Mouse (Mus musculus) midbrain, postnatal 0 days (tissue): ENCODE measurements around the gene Gstt4. TPM values are rescaled to one million over a fixed set of nuclear protein-coding genes. Genes with fewer than 3 reads are reported as not detected.
"Not testable (repeated sequence)": the region's sequence is repeated elsewhere in the genome, so short reads cannot be mapped to it uniquely, and the experiment has no call there.

Source experiments
- ATAC-seq: fragments of 200-750 bp; cut with Nextera tagmentation; 2 replicates; pipeline ENCODE4 v1.8.0; 2017; ENCODE audit warnings: moderate number of reproducible peaks, mild to moderate bottlenecking, moderate TSS enrichment, moderate library complexity; ENCODE audit not compliant: low FRiP score
- DNase-seq: peaks from one replicate; pipeline ENCODE4 v3.0.0-alpha.2; 2015; ENCODE audit warnings: low spot score
- H3K27ac ChIP-seq: fragments of 300-500 bp; sonication (generic); 2 replicates; pipeline ENCODE4 v1.5.1; 2014; ENCODE audit warnings: low read depth, mild to moderate bottlenecking, low read length, mixed read lengths
- H3K27me3 ChIP-seq: fragments of 300-500 bp; sonication (generic); 2 replicates; pipeline ENCODE4 v1.6.1; 2014; ENCODE audit warnings: low read length, control low read depth, mixed read lengths; ENCODE audit not compliant: insufficient read depth
- H3K36me3 ChIP-seq: fragments of 300-500 bp; sonication (generic); 2 replicates; pipeline ENCODE4 v1.6.1; 2014; ENCODE audit warnings: low read length, control low read depth, mixed read lengths; ENCODE audit not compliant: insufficient read depth
- H3K4me1 ChIP-seq: fragments of 300-500 bp; sonication (generic); 2 replicates; pipeline ENCODE4 v1.6.1; 2014; ENCODE audit warnings: mild to moderate bottlenecking, control low read depth, antibody characterized with exemption, low read length, mixed read lengths; ENCODE audit not compliant: insufficient read depth
- H3K4me2 ChIP-seq: fragments of 300-500 bp; sonication (generic); 2 replicates; pipeline ENCODE4 v1.6.1; 2014; ENCODE audit warnings: low read depth, mild to moderate bottlenecking, low read length, mixed read lengths; ENCODE audit not compliant: poor library complexity, severe bottlenecking
- H3K4me3 ChIP-seq: fragments of 300-500 bp; sonication (generic); 2 replicates; pipeline ENCODE4 v1.5.1; 2014; ENCODE audit warnings: low read depth, mild to moderate bottlenecking, low read length, moderate library complexity
- H3K9ac ChIP-seq: fragments of 300-500 bp; sonication (generic); replicated peaks from 2 replicates; pipeline ENCODE4 v1.6.1; 2014; ENCODE audit warnings: mild to moderate bottlenecking, low read length, moderate library complexity, mixed read lengths; ENCODE audit not compliant: poor library complexity, severe bottlenecking
- H3K9me3 ChIP-seq: fragments of 300-500 bp; sonication (generic); 2 replicates; pipeline ENCODE4 v1.6.1; 2016; ENCODE audit warnings: low read length, control low read depth
- CTCF ChIP-seq: IDR thresholded peaks from 2 replicates; pipeline ENCODE4 v1.5.1; 2016; ENCODE audit warnings: antibody characterized with exemption, mild to moderate bottlenecking
- WGBS: fragments of 180-500 bp; shearing (Covaris S2); extraction: QIAGEN DNeasy Blood & Tissue Kit; methylation state at CpG from one replicate; pipeline ENCODE4 v1.1.7; 2014; 5-methylcytosine and 5-hydroxymethylcytosine counted together
- polyA plus RNA-seq: library from polyadenylated mRNA; unstranded; fragments of >200 nt; fragmentation: Nextera tagmentation; extraction: Ambion mirVana; gene quantifications from 2 replicates; pipeline ENCODE4 v1.2.1, GENCODE M21; 2015
- total RNA-seq: library from RNA; depleted of rRNA; stranded (reverse); fragments of >200 nt; gene quantifications from 2 replicates; pipeline ENCODE4 v1.2.3, GENCODE M21; 2014

Gstt4 gene
- total and polyA plus RNA-seq, 2 experiments from 2014 or later, result not detected

DNA sequence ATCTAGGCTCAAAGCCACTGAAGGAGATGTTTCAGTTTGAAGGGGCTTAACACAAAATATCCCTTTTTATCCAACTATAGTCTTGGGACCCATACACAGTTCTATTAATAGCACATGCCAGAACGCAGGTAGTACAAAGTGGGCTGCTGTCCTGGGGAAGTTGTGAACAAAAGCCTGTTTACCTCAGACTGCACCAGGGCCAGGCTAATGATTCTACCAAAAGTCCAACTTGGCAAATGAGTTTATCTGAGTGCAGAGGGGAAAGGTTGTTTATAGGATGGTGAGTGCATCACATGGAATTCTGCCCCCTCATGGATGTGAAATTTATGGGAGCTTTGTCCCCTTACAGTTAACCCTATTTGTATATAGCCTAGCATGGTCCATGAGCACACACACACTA is 22.5 kb upstream of the Gstt4 start:
- Histone ChIP-seq H3K4me1 (no peaks in the 10 kb centered on the region), H3K9ac (no peak overlapping the region), H3K36me3 (no peaks in the 10 kb centered on the region), H3K27me3 (no peaks in the 10 kb centered on the region), H3K9me3 (no peaks in the 10 kb centered on the region), H3K4me3 (no peak overlapping the region), H3K4me2 (no peak overlapping the region), H3K27ac (no peak overlapping the region)
- WGBS, result 27% methylated on average over 1 of the region's 1 CpGs
- TF ChIP-seq CTCF, result 0 out of 2 replicates have a peak, but pooled peaks have one; percentile 4
- DNase-seq (no peak), ATAC-seq (no peak)

GRCm38 (mm10) chr10:75843898-75844297 is 21.6 kb upstream of the Gstt4 start:
- H3K9ac ChIP-seq, DNase-seq: not testable (repeated sequence)

GRCm38 (mm10) chr10:75839092-75839491 is 16.7 kb upstream of the Gstt4 start:
- ATAC-seq, result no peak
- no peak overlapping the region for H3K27ac ChIP-seq
- H3K4me3 ChIP-seq, result no peak overlapping the region
- H3K4me1 ChIP-seq, result no peaks in the 10 kb centered on the region
- no peaks in the 10 kb centered on the region for H3K36me3 ChIP-seq
- H3K9me3 ChIP-seq, result no peaks in the 10 kb centered on the region
- 86% methylated on average over 10 of the region's 10 CpGs for WGBS
- H3K4me2 ChIP-seq, result no peak overlapping the region
- no peak for DNase-seq
- 0 out of 2 replicates have a peak, but pooled peaks cover 2% of the 10 kb centered on the region for H3K27me3 ChIP-seq
- TF ChIP-seq CTCF, result no peak
- H3K9ac ChIP-seq, result no peak overlapping the region

More at GRCm38 (mm10) chr10:75843898-75844297, 21.6 kb upstream of the Gstt4 start:
- not testable (repeated sequence) for H3K4me2 ChIP-seq, H3K27ac ChIP-seq, H3K4me3 ChIP-seq, ATAC-seq, H3K9me3 ChIP-seq, H3K36me3 ChIP-seq, H3K27me3 ChIP-seq, H3K4me1 ChIP-seq
- WGBS, result 80% methylated on average over 6 of the region's 6 CpGs

GRCm38 (mm10) chr10:75837248-75837759 is 15.0 kb upstream of the Gstt4 start, which contains the start of gene Gstt2:
Gstt2 (minus strand) TSS chr10:75837424.
- peak; percentile 60 for TF ChIP-seq CTCF
- peak within 1 kb of the TSS; percentile 54 for H3K4me2 ChIP-seq
- H3K27me3 ChIP-seq, result peaks cover 9% of the 10 kb centered on the region
- peak within 1 kb of the TSS; percentile 61 for H3K9ac ChIP-seq
- no peaks in the 10 kb centered on the region for H3K9me3 ChIP-seq
- under 1% methylated on average over 21 of the region's 21 CpGs for WGBS
- no peaks in the 10 kb centered on the region for H3K36me3 ChIP-seq
- no peaks in the 10 kb centered on the region for H3K4me1 ChIP-seq
- DNase-seq (peak; percentile 96), ATAC-seq (peak; percentile 88)
- H3K4me3 ChIP-seq, result peak within 1 kb of the TSS; percentile 39
- peak within 1 kb of the TSS; percentile 76 for H3K27ac ChIP-seq

DNA sequence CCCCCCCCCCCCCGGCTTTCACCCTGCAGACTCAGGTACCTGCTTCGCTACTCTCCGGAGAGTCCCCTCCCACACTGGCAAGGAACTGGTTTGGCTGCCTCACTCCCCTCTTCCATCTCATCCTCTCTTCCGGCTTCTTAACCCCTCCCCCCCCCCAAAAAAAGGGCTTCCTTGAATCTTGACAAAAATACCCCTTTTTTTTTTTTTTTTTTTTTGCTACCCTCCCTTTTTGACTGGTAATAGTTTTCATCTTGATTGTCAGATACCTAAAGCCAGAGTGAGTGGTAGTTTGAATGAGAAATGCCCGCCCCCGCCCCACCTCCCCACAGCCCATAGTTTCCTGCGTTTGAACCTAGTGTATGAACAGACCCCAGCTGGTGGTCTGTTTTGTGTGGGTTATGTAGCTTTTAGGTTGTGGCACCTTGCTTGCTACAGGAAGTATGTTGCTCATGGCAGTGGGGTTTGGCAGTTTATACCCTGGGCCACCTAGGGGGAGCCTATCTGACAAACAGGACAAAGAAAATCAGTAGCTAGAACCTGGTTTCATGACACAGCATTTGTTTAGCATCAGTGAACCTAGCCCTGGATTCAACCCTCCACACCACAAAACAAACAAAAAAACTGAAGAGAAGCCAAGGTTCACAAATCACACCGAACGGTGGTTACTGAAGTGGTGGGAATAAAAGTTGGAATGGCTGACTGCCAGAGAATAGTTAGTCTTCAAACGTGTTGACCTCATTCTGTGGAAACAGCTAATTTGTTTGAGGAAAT is 13.6 kb upstream of the Gstt4 start:
- ATAC-seq (no peak), DNase-seq (no peak)
- Histone ChIP-seq H3K27me3 (peaks cover 9% of the 10 kb centered on the region), H3K4me1 (no peaks in the 10 kb centered on the region), H3K36me3 (no peaks in the 10 kb centered on the region), H3K4me2 (peak overlapping the region; percentile 73), H3K9ac (no peak overlapping the region), H3K9me3 (no peaks in the 10 kb centered on the region), H3K27ac (no peak overlapping the region), H3K4me3 (peak overlapping the region; percentile 17; the same call in 1 of the 2 replicates)
- WGBS, result 26% methylated on average over 9 of the region's 10 CpGs
- TF ChIP-seq CTCF, result 0 out of 2 replicates have a peak, but pooled peaks have one; percentile 11

GRCm38 (mm10) chr10:75835307-75835706 is 13.0 kb upstream of the Gstt4 start:
- Histone ChIP-seq H3K27ac (no peak overlapping the region), H3K4me1 (no peaks in the 10 kb centered on the region), H3K9me3 (no peaks in the 10 kb centered on the region), H3K4me2 (peak overlapping the region; percentile 73), H3K9ac (no peak overlapping the region), H3K36me3 (no peaks in the 10 kb centered on the region), H3K4me3 (peak overlapping the region; percentile 17; the same call in 1 of the 2 replicates), H3K27me3 (peaks cover 9% of the 10 kb centered on the region)
- DNase-seq (peak; percentile 31), ATAC-seq (no peak)
- no peak for TF ChIP-seq CTCF
- WGBS, result 2% methylated on average over 10 of the region's 10 CpGs
